Mouse (Mus musculus) liver, embryonic 15.5 days (tissue): ENCODE results near the gene Dgkg. TPM values are rescaled to one million over a fixed set of nuclear protein-coding genes. Genes with fewer than 3 reads are reported as not detected.
A peak's percentile ranks its signal among the peaks of the same experiment; 100 is the strongest.

Experiments
- ATAC-seq: fragments of 200-750 bp; cut with Nextera tagmentation; 2 replicates; pipeline ENCODE4 v1.8.0; 2017; ENCODE audit warnings: moderate number of reproducible peaks, mild to moderate bottlenecking, moderate library complexity; ENCODE audit not compliant: insufficient read depth
- H3K27ac ChIP-seq: fragments of 300-500 bp; sonication (generic); replicated peaks from 2 replicates; pipeline ENCODE4 v1.5.1; 2015; ENCODE audit warnings: mild to moderate bottlenecking, inconsistent platforms
- H3K27me3 ChIP-seq: fragments of 300-500 bp; sonication (generic); 2 replicates; pipeline ENCODE4 v1.6.1; 2015; ENCODE audit warnings: mild to moderate bottlenecking, inconsistent platforms
- H3K36me3 ChIP-seq: fragments of 300-500 bp; sonication (generic); replicated peaks from 2 replicates; pipeline ENCODE4 v1.6.1; 2015; ENCODE audit warnings: moderate library complexity, mild to moderate bottlenecking, inconsistent platforms
- H3K4me1 ChIP-seq: fragments of 300-500 bp; sonication (generic); replicated peaks from 2 replicates; pipeline ENCODE4 v1.6.1; 2015; ENCODE audit warnings: inconsistent platforms
- H3K4me2 ChIP-seq: fragments of 300-500 bp; sonication (generic); 2 replicates; pipeline ENCODE4 v1.6.1; 2015; ENCODE audit warnings: moderate library complexity, mild to moderate bottlenecking, inconsistent platforms
- H3K4me3 ChIP-seq: fragments of 300-500 bp; sonication (generic); replicated peaks from 2 replicates; pipeline ENCODE4 v1.5.1; 2015; ENCODE audit warnings: mild to moderate bottlenecking, inconsistent platforms
- H3K9ac ChIP-seq: fragments of 300-500 bp; sonication (generic); 2 replicates; pipeline ENCODE4 v1.6.1; 2015; ENCODE audit warnings: moderate library complexity, mild to moderate bottlenecking, inconsistent platforms
- H3K9me3 ChIP-seq: fragments of 300-500 bp; sonication (generic); replicated peaks from 2 replicates; pipeline ENCODE4 v1.6.1; 2016; ENCODE audit warnings: inconsistent platforms
- WGBS: fragments of 180-500 bp; shearing (Covaris S2); methylation state at CpG from one replicate; pipeline ENCODE4 v1.1.7; 2015; ENCODE audit warnings: mixed read lengths; ENCODE audit not compliant: insufficient replicate concordance; 5-methylcytosine and 5-hydroxymethylcytosine counted together
- polyA plus RNA-seq: library from polyadenylated mRNA; unstranded; fragments of >200 nt; fragmentation: Nextera tagmentation; extraction: Ambion mirVana; gene quantifications from 2 replicates; pipeline ENCODE4 v1.2.1, GENCODE M21; 2015

Gene Dgkg
- polyA plus RNA-seq, 1 experiment from 2014 or later: 1.3 TPM

- H3K9ac ChIP-seq: no peak overlapping the region
- H3K9me3 ChIP-seq: no peaks in the 10 kb centered on the region
- no peak for ATAC-seq
- no peak overlapping the region for H3K4me2 ChIP-seq
- H3K4me3 ChIP-seq: no peak overlapping the region
- H3K36me3 ChIP-seq: no peaks in the 10 kb centered on the region
- H3K4me1 ChIP-seq: peaks cover 2% of the 10 kb centered on the region
- no peaks in the 10 kb centered on the region for H3K27me3 ChIP-seq
- WGBS: 64% methylated on average over 6 of the region's 6 CpGs
- H3K27ac ChIP-seq: no peak overlapping the region
Observed at GRCm38 (mm10) chr16:22542691-22543141, 114.3 kb downstream of the Dgkg start.

- H3K27ac ChIP-seq: no peak overlapping the region
- H3K9ac ChIP-seq: no peak overlapping the region
- H3K4me2 ChIP-seq: no peak overlapping the region
- H3K4me1 ChIP-seq: no peaks in the 10 kb centered on the region
- no peaks in the 10 kb centered on the region for H3K27me3 ChIP-seq
- no peaks in the 10 kb centered on the region for H3K36me3 ChIP-seq
- ATAC-seq: no peak
- WGBS: 33% methylated on average over 6 of the region's 6 CpGs
- no peaks in the 10 kb centered on the region for H3K9me3 ChIP-seq
- H3K4me3 ChIP-seq: no peak overlapping the region
Observed at GRCm38 (mm10) chr16:22539275-22539674, 117.7 kb downstream of the Dgkg start.

- no peaks in the 10 kb centered on the region for H3K4me1 ChIP-seq
- H3K4me2 ChIP-seq: no peak overlapping the region
- H3K9ac ChIP-seq: no peak overlapping the region
- H3K9me3 ChIP-seq: no peaks in the 10 kb centered on the region
- no peaks in the 10 kb centered on the region for H3K27me3 ChIP-seq
- no peaks in the 10 kb centered on the region for H3K36me3 ChIP-seq
- no peak overlapping the region for H3K4me3 ChIP-seq
- ATAC-seq: no peak
- no peak overlapping the region for H3K27ac ChIP-seq
- 56% methylated on average over 8 of the region's 8 CpGs for WGBS
Observed at GRCm38 (mm10) chr16:22536581-22537160, 120.3 kb downstream of the Dgkg start.

- H3K27me3 ChIP-seq: no peaks in the 10 kb centered on the region
- H3K4me1 ChIP-seq: no peaks in the 10 kb centered on the region
- WGBS: 56% methylated on average over 3 of the region's 3 CpGs
- ATAC-seq: no peak
- H3K9me3 ChIP-seq: no peaks in the 10 kb centered on the region
- H3K4me3 ChIP-seq: no peak overlapping the region
- no peak overlapping the region for H3K9ac ChIP-seq
- H3K27ac ChIP-seq: no peak overlapping the region
- H3K36me3 ChIP-seq: no peaks in the 10 kb centered on the region
- H3K4me2 ChIP-seq: no peak overlapping the region
Observed at GRCm38 (mm10) chr16:22533087-22533486, 123.9 kb downstream of the Dgkg start.

- H3K9me3 ChIP-seq: no peaks in the 10 kb centered on the region
- WGBS: 77% methylated on average over 6 of the region's 6 CpGs
- ATAC-seq: no peak
- no peak overlapping the region for H3K9ac ChIP-seq
- H3K36me3 ChIP-seq: no peaks in the 10 kb centered on the region
- no peaks in the 10 kb centered on the region for H3K4me1 ChIP-seq
- no peak overlapping the region for H3K27ac ChIP-seq
- no peak overlapping the region for H3K4me2 ChIP-seq
- H3K4me3 ChIP-seq: no peak overlapping the region
- H3K27me3 ChIP-seq: no peaks in the 10 kb centered on the region
Observed at GRCm38 (mm10) chr16:22531834-22532233, 125.2 kb downstream of the Dgkg start.

GRCm38 (mm10) chr16:22531041-22531440 is 126.0 kb downstream of the Dgkg start:
- Histone ChIP-seq H3K36me3 (no peaks in the 10 kb centered on the region), H3K9ac (no peak overlapping the region), H3K4me2 (no peak overlapping the region), H3K4me1 (no peaks in the 10 kb centered on the region), H3K4me3 (no peak overlapping the region), H3K27ac (no peak overlapping the region), H3K9me3 (no peaks in the 10 kb centered on the region), H3K27me3 (no peaks in the 10 kb centered on the region)
- ATAC-seq: no peak
- WGBS: 69% methylated on average over 9 of the region's 9 CpGs

- Histone ChIP-seq H3K27ac (no peak overlapping the region), H3K4me3 (no peak overlapping the region), H3K36me3 (no peaks in the 10 kb centered on the region), H3K4me2 (no peak overlapping the region), H3K4me1 (no peaks in the 10 kb centered on the region), H3K27me3 (no peaks in the 10 kb centered on the region), H3K9me3 (no peaks in the 10 kb centered on the region), H3K9ac (no peak overlapping the region)
- ATAC-seq: no peak
- 62% methylated on average over 5 of the region's 5 CpGs for whole genome bisulfite sequencing
Observed at GRCm38 (mm10) chr16:22527499-22527939, 129.5 kb downstream of the Dgkg start.

- ATAC-seq: no peak
- WGBS: 42% methylated on average over 4 of the region's 4 CpGs
- no peaks in the 10 kb centered on the region for H3K27me3 ChIP-seq
Observed at GRCm38 (mm10) chr16:22526386-22526785, 130.6 kb downstream of the Dgkg start.

GRCm38 (mm10) chr16:22517431-22518384 is 139.3 kb downstream of the Dgkg start:
- Histone ChIP-seq H3K9me3 (no peaks in the 10 kb centered on the region), H3K9ac (no peak overlapping the region), H3K27ac (no peak overlapping the region), H3K4me1 (0 out of 2 replicates have a peak, but pooled peaks cover 6% of the 10 kb centered on the region), H3K36me3 (no peaks in the 10 kb centered on the region), H3K4me3 (no peak overlapping the region), H3K27me3 (no peaks in the 10 kb centered on the region), H3K4me2 (no peak overlapping the region)
- WGBS: 14% methylated on average over 20 of the region's 20 CpGs
- ATAC-seq: 0 out of 2 replicates have a peak, but pooled peaks have one; percentile 28

More at GRCm38 (mm10) chr16:22526386-22526785, 130.6 kb downstream of the Dgkg start:
- Histone ChIP-seq H3K9me3 (no peaks in the 10 kb centered on the region), H3K27ac (no peak overlapping the region), H3K9ac (no peak overlapping the region), H3K4me1 (no peaks in the 10 kb centered on the region), H3K36me3 (no peaks in the 10 kb centered on the region), H3K4me3 (no peak overlapping the region), H3K4me2 (no peak overlapping the region)

- H3K27me3 ChIP-seq: no peaks in the 10 kb centered on the region
- H3K36me3 ChIP-seq: no peaks in the 10 kb centered on the region
- H3K4me3 ChIP-seq: no peak overlapping the region
- H3K9me3 ChIP-seq: no peaks in the 10 kb centered on the region
- ATAC-seq: no peak
- H3K9ac ChIP-seq: no peak overlapping the region
- 0 out of 2 replicates have a peak, but pooled peaks cover 6% of the 10 kb centered on the region for H3K4me1 ChIP-seq
- WGBS: 42% methylated on average over 5 of the region's 5 CpGs
- H3K4me2 ChIP-seq: no peak overlapping the region
- no peak overlapping the region for H3K27ac ChIP-seq
Observed at GRCm38 (mm10) chr16:22515476-22515875, 141.5 kb downstream of the Dgkg start.

GRCm38 (mm10) chr16:22510861-22511637 is 146.0 kb downstream of the Dgkg start:
- no peaks in the 10 kb centered on the region for H3K4me1 ChIP-seq
- no peaks in the 10 kb centered on the region for H3K36me3 ChIP-seq
- WGBS: 51% methylated on average over 9 of the region's 9 CpGs
- H3K27me3 ChIP-seq: no peaks in the 10 kb centered on the region
- no peaks in the 10 kb centered on the region for H3K9me3 ChIP-seq
- no peak overlapping the region for H3K4me3 ChIP-seq
- no peak for ATAC-seq
- H3K27ac ChIP-seq: no peak overlapping the region
- H3K4me2 ChIP-seq: no peak overlapping the region
- H3K9ac ChIP-seq: no peak overlapping the region
